Mouse (Mus musculus) CH12.LX (cell line): ENCODE data around the gene Rab23.

Experiments used
- BHLHE40 ChIP-seq: IDR thresholded peaks from 2 replicates; pipeline ENCODE4 v1.6.1; 2011; ENCODE audit warnings: mild to moderate bottlenecking, low read depth, low read length, improper control_type of control experiment
- CTCF ChIP-seq, 2 experiments: IDR thresholded peaks in 1 of 2; conservative IDR thresholded peaks in 1 of 2; 2 replicates each; pipeline ENCODE4 v1.5.1; 2011 to 2012; ENCODE audit warnings: low read depth in 2 of 2, low read length in 2 of 2, improper control_type of control experiment in 1 of 2, inconsistent platforms in 1 of 2, mild to moderate bottlenecking in 1 of 2, moderate library complexity in 1 of 2
- EP300 ChIP-seq: IDR thresholded peaks from 2 replicates; pipeline ENCODE4 v1.6.1; 2011; ENCODE audit warnings: low read length, improper control_type of control experiment
- GABPA ChIP-seq: IDR thresholded peaks from 2 replicates; pipeline ENCODE4 v1.6.1; 2012; ENCODE audit warnings: low read depth, low read length, improper control_type of control experiment, inconsistent platforms; ENCODE audit not compliant: insufficient replicate concordance
- IRF4 ChIP-seq: IDR thresholded peaks from 2 replicates; pipeline ENCODE4 v1.6.1; 2014; ENCODE audit warnings: low read depth, mild to moderate bottlenecking, inconsistent platforms, low read length, improper control_type of control experiment
- JUND ChIP-seq: conservative IDR thresholded peaks from 2 replicates; pipeline ENCODE4 v1.6.1; 2011; ENCODE audit warnings: low read depth, low read length, improper control_type of control experiment
- KAT2A ChIP-seq: IDR thresholded peaks from 2 replicates; pipeline ENCODE4 v1.6.1; 2012; ENCODE audit warnings: low read length, improper control_type of control experiment, inconsistent platforms; ENCODE audit not compliant: insufficient replicate concordance
- MAFK ChIP-seq: IDR thresholded peaks from 2 replicates; pipeline ENCODE4 v1.6.1; 2011; ENCODE audit warnings: low read length, improper control_type of control experiment; ENCODE audit not compliant: insufficient replicate concordance
- MAX ChIP-seq: IDR thresholded peaks from 2 replicates; pipeline ENCODE4 v1.6.1; 2011; ENCODE audit warnings: low read length, improper control_type of control experiment
- PAX5 ChIP-seq: IDR thresholded peaks from 2 replicates; pipeline ENCODE4 v1.6.1; 2012; ENCODE audit warnings: low read length, inconsistent platforms, mixed read lengths
- POLR2A ChIP-seq: IDR thresholded peaks from 2 replicates; pipeline ENCODE4 v1.6.1; 2011; ENCODE audit warnings: low read depth, mild to moderate bottlenecking, improper control_type of control experiment, low read length
- SMC3 ChIP-seq: IDR thresholded peaks from 2 replicates; pipeline ENCODE4 v1.6.1; 2011; ENCODE audit warnings: low read depth, low read length, improper control_type of control experiment
- USF2 ChIP-seq: conservative IDR thresholded peaks from 2 replicates; pipeline ENCODE4 v1.6.1; 2011; ENCODE audit warnings: low read depth, low read length, improper control_type of control experiment
- ZKSCAN1 ChIP-seq: IDR thresholded peaks from 2 replicates; pipeline ENCODE4 v1.6.1; 2012; ENCODE audit warnings: low read depth, inconsistent platforms, low read length, improper control_type of control experiment, borderline replicate concordance

DNA sequence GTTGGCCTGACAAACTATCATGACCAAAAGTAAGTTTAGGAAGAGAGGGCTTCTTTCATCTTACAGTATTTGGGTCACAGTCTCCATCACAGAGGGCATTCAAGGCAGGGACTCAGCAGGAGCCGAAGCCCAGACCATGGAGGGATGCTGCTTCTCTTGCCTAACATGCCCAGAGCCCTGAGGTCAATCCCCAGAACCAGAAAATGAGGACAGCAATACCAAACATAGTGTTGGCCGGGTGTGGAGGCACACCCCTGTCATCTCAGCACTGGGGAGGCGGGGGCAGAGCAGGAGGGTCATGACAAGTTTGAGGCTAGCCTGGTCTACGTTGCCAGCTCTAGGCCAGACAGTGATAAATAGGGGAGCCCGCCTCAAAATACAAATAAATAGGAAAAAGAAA, 5.4 kb downstream of the Rab23 start:
- no peak for TF ChIP-seq CTCF (conservative IDR thresholded peaks at IDR 0.05 in 1 of 2, IDR thresholded peaks at IDR 0.05 in 1 of 2; ENCODE audit: low read depth in 2 of 2, low read length in 2 of 2)
- TF ChIP-seq POLR2A: no peak
- no peak for TF ChIP-seq USF2
- no peak for TF ChIP-seq ZKSCAN1
- no peak for TF ChIP-seq SMC3
- TF ChIP-seq PAX5: no peak
- TF ChIP-seq GABPA: no peak
- TF ChIP-seq JUND: no peak
- no peak for TF ChIP-seq IRF4
- TF ChIP-seq MAX: no peak
- TF ChIP-seq EP300: no peak
- no peak for TF ChIP-seq MAFK
- no peak for TF ChIP-seq BHLHE40
- TF ChIP-seq KAT2A: no peak
